Mouse (Mus musculus) embryonic stem cell, embryonic (primary cell): ENCODE data around the gene Reln.

Experiments
- CTCF ChIA-PET, 4 experiments: fragments of 300-600 bp in 2 of 4; fragments of 350-600 bp in 2 of 4; sonication (Branson Sonifier 250); formaldehyde crosslinking; loops; one replicate each; lab custom pipeline; 2022; ENCODE audit warnings: inconsistent platforms in 2 of 4; lab: Charles Lee
- POLR2A ChIA-PET, 4 experiments: fragments of 300-600 bp in 2 of 4; fragments of 350-600 bp in 2 of 4; sonication (Branson Sonifier 250); formaldehyde crosslinking; loops; one replicate each; lab custom pipeline; 2022; ENCODE audit warnings: antibody characterized with exemption in 4 of 4, inconsistent platforms in 1 of 4; lab: Charles Lee

The Reln gene

GRCm38 (mm10) chr5:22344556-22344975 is at the start of gene Reln:
TSS of gene Reln (minus strand) at chr5:22344702.
- ChIA-PET CTCF (interaction anchor here in 1 of 4 experiments (1.5 kb wide), 1 partner anchor 18 kb away, joined by 4 read pairs; no protein-coding TSS in a partner anchor), POLR2A (no interaction called here)

DNA sequence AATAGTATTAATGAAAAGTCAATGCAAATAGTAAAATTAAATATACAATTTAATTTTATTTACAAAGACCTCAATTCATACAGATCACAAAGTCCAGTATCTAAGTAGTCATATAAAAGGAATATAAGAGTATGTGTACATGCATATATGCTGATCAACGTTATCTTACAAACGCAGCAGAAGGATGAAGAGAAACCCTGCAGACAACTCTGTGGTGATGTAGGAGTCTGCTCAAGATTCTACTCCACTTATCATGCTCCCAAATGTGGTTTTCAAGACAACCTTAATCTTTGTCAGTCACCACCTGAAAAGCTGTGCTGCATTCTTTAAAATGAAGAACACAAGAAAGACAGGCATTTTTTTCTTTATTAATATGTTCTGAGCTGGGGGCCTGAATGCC is 44.0 kb upstream of the Reln start:
- CTCF ChIA-PET: no interaction called here
- POLR2A ChIA-PET: interaction anchor here in 1 of 4 experiments (1.2 kb wide), 1 partner anchor 43 kb away, joined by 3 read pairs; no protein-coding TSS in a partner anchor

DNA sequence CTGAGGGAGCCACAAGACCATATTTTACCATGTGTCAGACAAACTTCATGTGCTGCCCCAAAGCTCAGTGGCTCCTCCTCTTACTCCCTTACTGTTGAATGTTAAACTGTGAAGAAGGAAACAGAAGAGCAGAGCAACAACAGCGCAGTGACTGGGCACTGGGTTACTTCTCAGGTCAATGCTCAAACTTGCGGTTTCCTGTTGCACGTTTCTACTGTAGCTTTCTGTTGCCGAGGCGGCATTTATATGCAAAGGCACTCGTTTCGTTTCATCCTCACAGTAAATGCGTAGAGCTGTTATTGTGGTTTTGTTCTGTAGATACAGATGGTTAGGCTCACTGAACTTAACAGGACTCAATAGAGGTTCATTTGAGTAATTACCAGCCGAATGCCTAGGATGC is 16.0 kb upstream of the Reln start:
- ChIA-PET CTCF (interaction anchor here in 2 of 4 experiments (0.6 to 1.4 kb wide), 3 partner anchors 10 to 865 kb away, joined by 3 to 5 read pairs (median 4); no protein-coding TSS in a partner anchor), POLR2A (interaction anchor here in 2 of 4 experiments (0.8 to 1.2 kb wide), 3 partner anchors 14 to 501 kb away, joined by 3 read pairs; no protein-coding TSS in a partner anchor)

DNA sequence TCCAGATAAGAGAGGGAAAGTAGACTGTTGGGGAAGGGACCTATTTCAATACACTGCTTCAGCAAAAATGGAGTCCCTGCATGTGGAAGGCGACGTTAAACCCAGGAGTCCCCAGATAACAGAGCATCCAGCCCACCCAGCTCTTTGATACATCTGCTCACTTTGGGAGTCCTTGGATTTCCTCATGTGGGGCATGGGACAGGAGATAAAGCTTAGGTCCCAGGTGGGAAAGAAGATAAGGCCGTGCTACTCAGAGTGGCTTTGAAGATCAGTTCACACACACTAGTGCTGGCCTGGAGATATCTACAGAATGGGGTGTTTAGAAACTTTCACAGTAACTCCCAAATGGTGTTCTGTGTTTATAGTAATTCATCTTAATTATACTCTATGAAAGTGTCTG is 3.9 kb upstream of the Reln start:
- ChIA-PET POLR2A (interaction anchor here in 1 of 4 experiments (0.6 kb wide), 1 partner anchor 466 kb away, joined by 4 read pairs; no protein-coding TSS in a partner anchor), CTCF (no interaction called here)

- CTCF ChIA-PET: interaction anchor here in 2 of 4 experiments (0.6 to 0.7 kb wide), 2 partner anchors 201 to 874 kb away, joined by 3 read pairs; no protein-coding TSS in a partner anchor
Measured at GRCm38 (mm10) chr5:22347732-22348131, 3.2 kb upstream of the Reln start.

GRCm38 (mm10) chr5:22345894-22346635 is 1.6 kb upstream of the Reln start:
- ChIA-PET POLR2A (interaction anchor here in 2 of 4 experiments (0.8 to 1.2 kb wide), 4 partner anchors 15 to 139 kb away, joined by 3 read pairs; no protein-coding TSS in a partner anchor), CTCF (interaction anchor here in 1 of 4 experiments (1.0 kb wide), 1 partner anchor 19 kb away, joined by 6 read pairs; no protein-coding TSS in a partner anchor)

More at GRCm38 (mm10) chr5:22347732-22348131, 3.2 kb upstream of the Reln start:
- POLR2A ChIA-PET: interaction anchor here in 1 of 4 experiments (1.2 kb wide), 1 partner anchor 13 kb away, joined by 3 read pairs; no protein-coding TSS in a partner anchor

DNA sequence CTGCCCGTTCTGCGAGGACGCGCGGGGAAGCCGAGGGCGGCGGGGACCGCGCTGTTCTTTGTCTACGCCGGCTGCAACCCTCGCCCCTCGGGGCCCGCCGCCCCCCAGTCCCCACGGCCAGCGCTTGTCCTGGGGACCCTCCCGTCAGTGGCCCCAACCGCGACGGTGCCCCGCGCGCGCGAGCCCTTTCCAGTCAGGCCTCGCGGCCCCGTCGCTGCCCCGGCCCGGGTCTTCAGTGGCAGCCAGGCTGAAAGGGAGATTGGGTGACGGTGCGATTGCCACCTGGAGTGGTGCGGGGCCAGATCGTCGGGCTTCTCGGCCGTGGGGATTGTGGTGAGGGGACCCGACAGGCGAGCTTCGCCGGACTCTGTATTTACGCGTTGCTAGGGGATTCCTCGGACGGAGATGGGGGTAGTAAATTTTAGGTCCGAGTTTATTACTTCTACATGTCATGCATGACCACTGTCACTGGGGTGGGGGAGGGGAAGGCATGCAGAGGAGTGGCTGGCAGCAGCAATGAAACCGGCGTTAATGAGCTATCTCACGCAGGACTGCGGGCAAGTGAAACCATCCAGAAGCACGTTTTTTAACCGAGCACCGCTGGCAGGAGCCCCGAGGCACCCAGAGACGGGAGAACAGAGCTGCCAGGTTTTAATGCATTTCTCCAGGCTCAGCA is 612 bp upstream of the Reln start:
- POLR2A ChIA-PET: interaction anchor here in 2 of 4 experiments (0.8 to 1.1 kb wide), 2 partner anchors 44 to 140 kb away, joined by 3 read pairs; no protein-coding TSS in a partner anchor

DNA sequence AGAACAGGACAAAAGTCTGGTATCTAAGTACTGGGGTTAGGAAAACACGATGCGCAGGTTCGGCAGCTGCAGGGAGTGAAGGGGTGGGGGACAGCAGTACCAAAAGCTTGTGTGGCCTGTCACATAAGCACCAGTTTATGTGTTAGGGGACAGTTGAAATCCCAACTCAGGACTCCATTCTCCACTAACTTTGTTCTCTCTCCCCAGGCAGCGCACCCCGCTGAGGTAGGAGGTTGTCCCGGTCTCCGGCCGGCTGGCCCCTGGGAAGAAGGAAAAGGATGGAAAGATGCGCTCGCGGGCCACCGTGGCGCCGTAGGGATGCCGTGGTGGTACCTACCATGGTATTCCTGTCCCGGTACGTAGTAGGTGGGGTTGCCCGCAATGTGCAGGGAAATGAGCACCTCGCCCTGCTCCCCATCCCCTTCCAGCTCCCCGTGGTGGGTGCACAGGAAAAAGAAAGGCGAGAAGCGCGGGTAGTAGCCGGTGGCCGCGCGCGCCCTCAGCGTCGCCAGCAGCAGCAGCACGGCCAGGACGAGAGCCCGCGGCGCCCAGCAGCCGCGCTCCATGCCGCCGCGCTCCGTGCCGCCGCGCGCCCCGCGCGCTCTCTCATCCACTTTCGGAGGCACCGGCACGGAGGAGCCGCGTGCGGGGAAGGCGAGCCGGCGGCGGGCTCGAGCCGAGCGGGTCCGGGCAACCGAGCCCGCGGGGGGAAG is 503 bp downstream of the Reln start:
- ChIA-PET POLR2A (interaction anchor here in 1 of 4 experiments (1.1 to 1.2 kb wide), 2 partner anchors 15 to 35 kb away, joined by 3 read pairs; no protein-coding TSS in a partner anchor), CTCF (interaction anchor here in 1 of 4 experiments (1.5 kb wide), 1 partner anchor 17 kb away, joined by 4 read pairs; no protein-coding TSS in a partner anchor)

More for the DNA sequence above, 612 bp upstream of the Reln start:
- CTCF ChIA-PET: interaction anchor here in 1 of 4 experiments (1.0 kb wide), 1 partner anchor 18 kb away, joined by 6 read pairs; no protein-coding TSS in a partner anchor

DNA sequence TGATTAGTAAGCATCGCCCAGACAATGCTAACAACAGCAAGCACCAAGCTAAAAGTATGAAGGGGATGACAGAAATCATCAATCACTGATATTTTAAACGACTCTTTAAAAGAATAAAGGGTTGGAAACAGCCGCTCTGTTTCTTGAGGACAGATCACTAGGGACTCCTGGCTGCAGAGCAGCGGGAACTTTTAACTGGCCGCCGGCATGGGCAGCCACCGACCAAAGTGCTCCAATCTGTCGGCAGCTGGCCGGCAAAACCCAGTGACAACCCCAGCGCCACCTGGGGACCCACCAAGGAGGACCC is 1.0 kb downstream of the Reln start:
- CTCF ChIA-PET: interaction anchor here in 1 of 4 experiments (1.5 kb wide), 1 partner anchor 17 kb away, joined by 4 read pairs; no protein-coding TSS in a partner anchor
- POLR2A ChIA-PET: interaction anchor here in 2 of 4 experiments (0.6 to 1.2 kb wide), 5 partner anchors 15 to 158 kb away, joined by 3 to 4 read pairs (median 3); no protein-coding TSS in a partner anchor

GRCm38 (mm10) chr5:22342461-22342860 is 2.0 kb downstream of the Reln start:
- POLR2A ChIA-PET: interaction anchor here in 1 of 4 experiments (1.2 kb wide), 1 partner anchor 33 kb away, joined by 3 read pairs; no protein-coding TSS in a partner anchor
- CTCF ChIA-PET: no interaction called here

GRCm38 (mm10) chr5:22340991-22341390 is 3.5 kb downstream of the Reln start:
- CTCF ChIA-PET: interaction anchor here in 1 of 4 experiments (0.9 kb wide), 1 partner anchor 13 kb away, joined by 3 read pairs; no protein-coding TSS in a partner anchor
- POLR2A ChIA-PET: no interaction called here

DNA sequence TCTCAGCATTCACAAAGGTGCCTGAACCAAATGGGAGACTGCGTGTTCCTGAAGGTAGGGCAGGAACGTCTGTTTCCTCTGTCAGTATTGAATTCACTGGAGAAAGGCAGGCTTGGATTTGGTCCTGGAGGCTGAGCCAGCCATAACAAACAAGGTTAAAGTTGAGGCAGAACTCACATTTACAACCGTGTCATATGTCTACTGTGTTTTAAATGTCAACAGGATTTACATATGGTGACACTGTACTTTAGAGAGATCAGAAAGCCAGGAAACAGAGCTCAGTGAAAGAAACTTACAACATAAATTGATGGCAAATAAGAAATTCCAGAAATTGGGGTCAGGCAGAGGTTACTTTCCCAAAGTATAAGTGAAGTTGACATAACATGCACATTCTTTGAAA is 9.1 kb downstream of the Reln start:
- ChIA-PET CTCF (no interaction called here), POLR2A (no interaction called here)

DNA sequence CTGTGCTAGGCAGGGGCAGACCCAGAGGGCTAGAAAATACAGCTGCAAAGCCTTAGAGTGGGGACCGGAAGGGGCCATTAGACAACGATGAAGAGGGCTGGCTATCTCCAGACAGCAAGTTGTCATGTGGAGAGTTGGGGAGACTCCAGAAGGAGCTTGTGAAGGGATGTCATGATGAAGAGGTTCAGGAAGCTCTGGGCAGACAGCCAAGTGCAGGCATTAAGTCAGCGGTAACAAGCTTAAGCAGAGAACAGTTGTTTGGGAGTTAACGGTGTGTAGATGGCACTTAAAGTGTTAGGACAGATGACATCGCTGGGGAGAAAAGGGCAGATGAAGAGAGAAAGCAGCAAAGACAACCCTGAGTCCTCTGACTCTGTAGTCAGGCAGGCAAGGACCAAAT is 13.7 kb downstream of the Reln start:
- ChIA-PET POLR2A (no interaction called here), CTCF (no interaction called here)

- ChIA-PET CTCF (interaction anchor here in 3 of 4 experiments (0.6 to 0.9 kb wide), 3 partner anchors 12 to 1127 kb away, joined by 3 to 8 read pairs (median 6); no protein-coding TSS in a partner anchor), POLR2A (no interaction called here)
Measured at GRCm38 (mm10) chr5:22328431-22329359, 15.8 kb downstream of the Reln start.

DNA sequence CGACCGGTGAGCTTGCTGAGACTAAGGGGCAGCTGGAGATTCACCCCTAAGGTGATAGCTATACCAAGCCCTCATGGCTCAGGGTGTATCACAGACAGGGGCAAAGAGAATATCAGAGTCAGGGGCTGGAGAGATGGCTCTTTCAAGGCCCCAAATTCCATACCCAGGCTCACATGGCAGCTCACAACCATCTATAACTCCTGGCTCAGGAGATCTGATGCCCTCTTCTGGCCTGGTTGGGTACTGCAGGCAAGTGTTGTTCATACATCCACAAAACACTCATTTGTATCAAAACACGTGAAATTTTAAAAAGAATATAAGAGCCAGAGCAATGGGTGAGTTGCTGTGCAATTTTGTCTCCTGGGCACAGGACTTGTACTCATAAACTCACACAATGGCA is 17.3 kb downstream of the Reln start:
- ChIA-PET CTCF (interaction anchor here in 3 of 4 experiments (0.6 to 1.7 kb wide), 18 partner anchors 9 to 513 kb away, joined by 3 to 6 read pairs (median 3); partner anchors contain the start of gene Reln (in 1 of the 3)), POLR2A (no interaction called here)

GRCm38 (mm10) chr5:22323801-22324200 is 20.7 kb downstream of the Reln start:
- ChIA-PET CTCF (no interaction called here), POLR2A (no interaction called here)

- POLR2A ChIA-PET: no interaction called here
- CTCF ChIA-PET: interaction anchor here in 3 of 4 experiments (1.1 to 1.3 kb wide), 3 partner anchors 9 to 10 kb away, joined by 3 to 4 read pairs (median 4); no protein-coding TSS in a partner anchor
Measured at GRCm38 (mm10) chr5:22317807-22318206, 26.7 kb downstream of the Reln start.
